Mouse (Mus musculus) T-cell, adult 66 days (primary cell): ENCODE results near the gene Bmper. TPM values are rescaled to one million over a fixed set of nuclear protein-coding genes. Genes with fewer than 3 reads are reported as not detected.

Source experiments
- total RNA-seq, 2 experiments: library from RNA; stranded (reverse); gene quantifications; 3 replicates in 1 of 2; 4 replicates in 1 of 2; pipeline ENCODE4 v1.2.4; 2023

Bmper gene
- not detected for total RNA-seq

DNA sequence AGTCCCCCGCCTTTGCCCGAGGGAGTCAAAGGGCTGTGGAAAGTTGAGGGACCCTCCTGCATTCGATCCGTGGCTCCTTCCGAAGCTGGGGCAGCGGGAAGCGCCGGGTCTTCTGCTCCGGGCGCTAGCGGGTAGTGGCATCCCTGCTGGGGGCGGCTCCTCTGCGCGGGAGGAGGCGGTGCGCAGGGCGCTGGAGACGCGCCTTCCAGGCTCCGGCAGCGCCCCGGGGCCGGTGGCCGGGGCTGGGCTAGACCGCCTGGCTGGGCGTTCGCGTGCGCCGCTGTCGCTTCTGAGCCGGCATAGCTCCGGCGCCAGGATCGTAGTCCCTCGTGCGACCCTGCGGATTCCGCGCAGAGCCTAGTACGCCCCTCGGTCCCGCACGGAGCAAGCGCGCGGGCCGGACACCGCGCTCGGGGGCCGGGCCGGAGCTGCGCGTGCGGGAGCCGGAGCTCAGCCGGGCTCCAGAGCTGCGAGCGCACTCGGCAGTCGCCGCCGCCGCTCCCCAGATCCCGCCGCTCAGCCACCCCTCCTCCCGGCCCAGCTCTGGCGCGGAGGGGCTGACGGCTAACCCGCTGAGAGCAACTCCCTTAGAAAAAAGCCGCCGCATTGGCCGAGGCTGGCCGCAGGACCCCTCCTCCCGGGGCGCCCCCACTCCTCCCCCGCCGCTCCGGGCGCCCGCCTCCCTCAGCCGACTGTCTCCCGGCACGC, at the start of gene Bmper:
Gene Bmper (plus strand): TSS at position 236 of the 708 bp plus-strand sequence.

